Mouse (Mus musculus): ENCODE data around the gene Ccnd3. TPM values are rescaled to one million over a fixed set of nuclear protein-coding genes. Genes with fewer than 3 reads are reported as not detected.

Gene Ccnd3
- total RNA-seq, 2 experiments from 2014 or later = 35.5 to 99.8 TPM

DNA sequence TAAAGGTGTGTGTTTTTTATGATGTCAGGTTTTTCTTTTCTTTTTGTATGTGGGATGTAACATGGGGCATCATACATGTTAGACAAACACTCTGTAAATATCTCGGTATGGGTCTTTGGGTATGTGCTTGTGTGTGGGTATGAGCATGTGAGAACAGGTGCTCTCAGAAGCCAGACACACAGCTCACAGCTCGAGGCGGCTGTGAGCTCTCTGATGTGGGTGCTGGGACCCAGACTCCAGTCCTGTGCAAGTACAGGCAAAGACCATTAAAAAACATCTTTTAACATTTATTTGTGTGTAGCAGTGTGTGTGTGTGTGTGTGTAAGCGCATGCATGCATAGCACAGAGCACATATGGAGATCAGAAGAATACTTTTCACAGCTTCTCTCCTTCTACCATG lies 34.3 kb downstream of the Ccnd3 start:
- no peak for ATAC-seq (replicated peaks; ENCODE audit: poor library complexity, severe bottlenecking)

- peak; percentile 92 for ATAC-seq (replicated peaks; ENCODE audit: poor library complexity, severe bottlenecking)
Measured at GRCm38 (mm10) chr17:47542061-47542460, 37.2 kb downstream of the Ccnd3 start.

- ATAC-seq (replicated peaks; ENCODE audit: poor library complexity, severe bottlenecking) = peak; percentile 64
Measured at GRCm38 (mm10) chr17:47543051-47543650, 38.3 kb downstream of the Ccnd3 start.

DNA sequence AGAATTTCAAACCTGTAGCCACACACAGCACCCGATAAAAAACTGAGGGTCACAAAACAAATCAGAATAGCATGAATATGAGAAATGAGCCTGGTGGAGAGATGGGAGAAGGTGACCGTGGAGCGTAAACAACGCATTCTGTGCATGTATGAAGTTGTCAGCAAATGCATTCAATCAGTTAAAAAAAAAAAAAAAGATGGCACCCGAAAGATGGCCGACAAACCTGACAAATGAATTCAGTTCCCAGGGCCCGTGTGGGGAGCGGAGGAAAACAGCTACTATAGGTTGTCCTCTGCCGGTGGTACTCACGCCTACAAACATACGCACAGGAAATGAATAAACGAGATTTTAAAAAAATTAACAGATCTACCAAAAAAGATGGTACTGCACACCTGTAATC lies 40.3 kb downstream of the Ccnd3 start:
- no peak for ATAC-seq (replicated peaks; ENCODE audit: poor library complexity, severe bottlenecking)

DNA sequence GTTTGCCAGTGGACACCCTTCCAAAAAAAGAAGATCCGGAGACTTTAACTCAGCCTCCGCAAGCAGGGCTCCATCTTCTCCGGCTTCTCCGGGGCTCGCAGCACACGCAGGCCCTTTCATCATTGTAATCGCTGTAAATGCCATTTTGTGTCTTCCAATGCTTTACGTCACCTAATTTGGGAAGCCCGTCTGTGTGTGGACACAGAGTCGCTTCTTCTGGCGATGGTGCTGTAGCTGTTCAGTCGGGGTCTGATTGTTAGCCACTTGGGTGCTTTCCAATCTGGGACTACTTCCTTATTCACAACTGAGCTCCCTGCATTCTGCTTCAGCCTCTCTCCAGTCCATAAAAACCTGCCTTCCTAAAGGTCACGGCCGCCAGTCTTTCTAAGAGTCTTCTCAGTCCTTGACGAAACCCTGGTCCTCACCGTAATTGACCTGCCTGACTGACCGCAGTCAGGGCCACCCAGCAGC lies 41.0 kb downstream of the Ccnd3 start:
- ATAC-seq (replicated peaks; ENCODE audit: poor library complexity, severe bottlenecking) = no peak

- no peak for ATAC-seq (replicated peaks; ENCODE audit: poor library complexity, severe bottlenecking)
Measured at GRCm38 (mm10) chr17:47551049-47551448, 46.2 kb downstream of the Ccnd3 start.

DNA sequence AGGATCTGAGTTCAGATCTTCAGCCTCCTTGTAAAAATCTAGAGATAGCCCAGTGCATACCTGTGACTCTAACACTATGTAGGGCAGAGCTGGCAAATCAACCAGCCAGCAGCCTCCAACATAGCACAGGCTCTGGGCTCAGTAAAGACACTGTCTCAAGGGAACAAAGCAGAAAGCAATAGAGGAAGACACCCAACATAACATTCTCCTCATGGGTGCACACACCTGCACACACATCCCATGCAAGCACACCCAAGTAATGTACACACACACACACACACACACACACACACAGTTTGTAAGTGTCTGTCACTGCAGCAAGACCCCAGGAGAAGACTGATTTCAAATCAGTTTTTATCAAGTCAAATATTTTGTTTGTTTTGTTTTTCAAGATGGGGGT lies 48.1 kb downstream of the Ccnd3 start:
- ATAC-seq (replicated peaks; ENCODE audit: poor library complexity, severe bottlenecking) = no peak

DNA sequence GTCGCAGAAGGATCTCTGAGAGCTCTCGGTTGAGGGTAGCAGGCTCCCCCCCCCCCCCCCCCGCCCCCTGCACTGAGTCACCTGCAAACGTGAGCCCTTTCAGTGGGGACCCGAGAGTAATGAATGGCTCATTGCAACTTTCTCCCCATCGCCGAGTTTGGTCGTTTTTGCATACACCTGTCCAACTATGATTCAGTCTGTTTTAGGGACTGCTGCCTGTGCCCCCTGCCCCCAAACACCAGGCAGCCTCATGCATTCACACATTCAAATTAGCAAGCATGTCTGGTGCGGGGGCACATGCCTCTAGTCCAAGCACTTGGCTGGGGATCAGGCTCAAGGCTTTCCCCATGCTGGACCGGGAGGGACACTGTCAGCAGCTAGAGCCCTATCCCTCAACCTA lies 49.8 kb downstream of the Ccnd3 start:
- no peak for ATAC-seq (replicated peaks; ENCODE audit: poor library complexity, severe bottlenecking)

DNA sequence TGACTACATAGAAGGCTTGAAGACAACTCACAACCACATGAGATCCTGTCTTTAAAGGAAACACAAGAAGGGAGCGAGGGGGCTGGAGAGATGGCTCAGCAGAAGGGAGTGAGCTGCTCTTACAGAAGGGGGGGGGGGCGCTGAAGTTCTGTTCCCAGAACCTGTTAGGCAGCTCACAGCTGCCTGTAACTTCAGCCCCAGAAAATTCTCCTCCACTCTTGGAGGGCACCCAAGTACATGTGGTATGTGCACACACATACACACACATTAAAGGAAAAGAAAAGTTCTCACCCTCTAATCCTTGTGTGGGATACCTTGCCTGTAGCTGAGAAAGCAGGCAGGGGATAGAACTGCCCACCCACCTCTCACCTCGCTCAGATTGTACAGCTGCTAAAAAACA lies 52.3 kb downstream of the Ccnd3 start:
- no peak for ATAC-seq (replicated peaks; ENCODE audit: poor library complexity, severe bottlenecking)

DNA sequence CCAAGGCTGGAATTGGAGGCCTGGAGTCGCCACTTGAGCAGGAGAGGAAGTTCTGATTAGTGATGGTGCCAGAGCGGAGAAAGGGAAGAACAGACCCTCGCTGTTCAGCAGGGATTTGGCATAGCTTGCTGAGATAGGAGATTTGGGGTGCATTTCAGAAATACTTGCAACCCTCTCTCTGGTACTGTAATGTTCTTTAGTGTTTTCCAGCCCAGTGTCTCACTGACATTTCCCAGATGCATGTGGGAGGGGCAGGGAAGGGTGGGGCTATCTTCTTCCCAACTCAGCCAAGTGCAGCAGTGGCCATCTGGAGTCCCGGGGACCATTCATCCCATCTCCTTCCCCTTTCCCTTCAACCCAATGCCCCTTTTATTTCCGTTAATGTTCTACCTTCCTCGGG lies 54.9 kb downstream of the Ccnd3 start:
- no peak for ATAC-seq (replicated peaks; ENCODE audit: poor library complexity, severe bottlenecking)

DNA sequence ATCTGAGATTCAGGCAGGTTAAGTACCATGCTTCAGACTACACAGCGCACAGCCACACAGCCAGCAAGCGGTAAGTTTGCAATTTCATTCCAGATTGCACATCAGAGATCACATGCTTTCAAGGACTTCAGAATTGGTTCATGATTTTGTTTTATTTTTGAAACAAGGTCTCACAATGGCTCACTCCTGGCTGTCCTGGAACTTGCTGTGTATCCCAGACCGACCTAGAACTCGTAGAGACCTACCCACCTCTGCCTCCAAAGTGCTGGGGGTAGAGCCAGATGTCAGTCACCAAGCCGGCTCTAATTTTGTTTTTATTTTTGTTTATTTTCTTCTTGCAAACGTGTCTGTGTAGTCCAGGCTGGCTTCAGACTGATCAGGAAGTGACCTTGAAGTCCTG lies 58.0 kb downstream of the Ccnd3 start:
- no peak for ATAC-seq (replicated peaks; ENCODE audit: poor library complexity, severe bottlenecking)

GRCm38 (mm10) chr17:47564612-47565011 lies 59.8 kb downstream of the Ccnd3 start:
- no peak; the same call in 1 of the 2 replicates for ATAC-seq (replicated peaks; ENCODE audit: poor library complexity, severe bottlenecking)

GRCm38 (mm10) chr17:47566133-47566532 lies 61.3 kb downstream of the Ccnd3 start:
- ATAC-seq (replicated peaks; ENCODE audit: poor library complexity, severe bottlenecking) = no peak

DNA sequence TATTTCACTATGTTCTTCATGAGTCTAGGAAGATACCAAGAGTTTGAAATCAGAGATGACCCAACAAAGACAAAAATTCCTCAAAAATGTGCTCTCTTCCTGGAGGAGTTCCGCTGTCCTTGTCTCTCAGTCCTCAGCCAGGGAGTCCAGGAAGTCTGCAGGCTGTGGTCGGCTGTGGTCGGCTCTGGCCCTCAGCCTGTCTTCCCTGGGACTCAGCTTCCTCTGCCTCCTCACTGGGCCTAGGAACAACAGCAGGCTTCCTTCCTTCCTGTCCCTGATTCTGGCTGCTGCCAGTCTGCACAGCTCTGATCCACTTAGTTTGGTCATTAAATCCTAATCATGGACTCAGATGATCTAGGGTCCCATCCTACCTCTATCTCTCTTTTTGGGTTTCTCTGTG lies 62.4 kb downstream of the Ccnd3 start:
- ATAC-seq (replicated peaks; ENCODE audit: poor library complexity, severe bottlenecking) = peak; percentile 82

- no peak for ATAC-seq (replicated peaks; ENCODE audit: poor library complexity, severe bottlenecking)
Measured at GRCm38 (mm10) chr17:47568389-47568788, 63.5 kb downstream of the Ccnd3 start.

DNA sequence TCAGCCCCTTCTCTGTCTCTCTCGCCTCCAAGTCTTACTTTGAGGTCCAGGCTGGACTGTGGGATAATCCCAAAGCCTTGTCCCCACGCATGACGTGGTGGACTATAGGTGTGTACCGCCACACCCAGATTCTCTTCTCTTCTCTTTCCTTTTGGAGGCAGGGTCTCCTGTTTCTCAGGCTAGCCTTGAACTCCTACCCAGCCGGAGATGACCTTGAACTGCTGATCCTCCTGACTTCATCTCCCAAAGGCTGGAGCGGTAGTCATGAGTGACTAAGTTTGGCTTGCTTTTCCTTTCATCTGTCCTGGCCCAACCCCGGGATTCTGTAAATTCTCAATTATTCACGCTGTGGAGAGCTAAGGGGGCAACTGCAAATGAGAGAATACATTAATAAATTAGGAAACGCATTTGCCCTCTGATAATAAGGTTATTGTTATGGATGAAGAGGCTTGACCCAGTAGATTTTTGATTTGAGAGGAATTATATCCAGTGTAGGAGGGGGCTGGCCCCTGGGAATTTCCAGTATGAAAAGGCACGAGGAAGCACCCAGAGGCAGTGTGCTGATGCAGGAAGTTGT lies 64.2 kb downstream of the Ccnd3 start:
- no peak for ATAC-seq (replicated peaks; ENCODE audit: poor library complexity, severe bottlenecking)

GRCm38 (mm10) chr17:47571621-47572020 lies 66.8 kb downstream of the Ccnd3 start:
- ATAC-seq (replicated peaks; ENCODE audit: poor library complexity, severe bottlenecking) = no peak

- no peak for ATAC-seq (replicated peaks; ENCODE audit: poor library complexity, severe bottlenecking)
Measured at GRCm38 (mm10) chr17:47572436-47572835, 67.6 kb downstream of the Ccnd3 start.

- ATAC-seq (replicated peaks; ENCODE audit: poor library complexity, severe bottlenecking) = no peak
Measured at GRCm38 (mm10) chr17:47574028-47574427, 69.2 kb downstream of the Ccnd3 start.

- no peak for ATAC-seq (replicated peaks; ENCODE audit: poor library complexity, severe bottlenecking)
Measured at GRCm38 (mm10) chr17:47574830-47575229, 70.0 kb downstream of the Ccnd3 start.

- ATAC-seq (replicated peaks; ENCODE audit: poor library complexity, severe bottlenecking) = no peak
Measured at GRCm38 (mm10) chr17:47578655-47579054, 73.8 kb downstream of the Ccnd3 start.

GRCm38 (mm10) chr17:47580962-47581361 lies 76.1 kb downstream of the Ccnd3 start:
- ATAC-seq (replicated peaks; ENCODE audit: poor library complexity, severe bottlenecking) = no peak

Data from granulocyte monocyte progenitor cell, adult 5-6 weeks (primary cell).